Mouse (Mus musculus) lung, postnatal 25 days (tissue): ENCODE measurements around the gene Vezt.

ENCODE experiments used
- DNase-seq: peaks from one replicate; pipeline ENCODE4 v3.0.0; 2022; ENCODE audit warnings: low spot score

Gene Vezt

GRCm38 (mm10) chr10:93911326-93911725 lies 124.3 kb downstream of the Vezt start:
- DNase-seq = no peak

- no peak for DNase-seq
Measured at GRCm38 (mm10) chr10:93909811-93910446, 125.7 kb downstream of the Vezt start.

GRCm38 (mm10) chr10:93909015-93909414 lies 126.6 kb downstream of the Vezt start:
- no peak for DNase-seq

GRCm38 (mm10) chr10:93908540-93908939 lies 127.1 kb downstream of the Vezt start:
- no peak for DNase-seq

- no peak for DNase-seq
Measured at GRCm38 (mm10) chr10:93907376-93907775, 128.2 kb downstream of the Vezt start.

GRCm38 (mm10) chr10:93899907-93900306 lies 135.7 kb downstream of the Vezt start:
- no peak for DNase-seq

- DNase-seq = peak; percentile 36
Measured at GRCm38 (mm10) chr10:93899303-93899702, 136.3 kb downstream of the Vezt start.

- DNase-seq = no peak
Measured at GRCm38 (mm10) chr10:93897043-93897646, 138.5 kb downstream of the Vezt start, which contains the start of gene Metap2. TSS of gene Metap2 (minus strand) at chr10:93897093.

- DNase-seq = no peak
Measured at GRCm38 (mm10) chr10:93892551-93892950, 143.1 kb downstream of the Vezt start.

GRCm38 (mm10) chr10:93891031-93891430 lies 144.6 kb downstream of the Vezt start:
- no peak for DNase-seq

GRCm38 (mm10) chr10:93890565-93890964 lies 145.1 kb downstream of the Vezt start:
- no peak for DNase-seq

GRCm38 (mm10) chr10:93889976-93890375 lies 145.6 kb downstream of the Vezt start:
- no peak for DNase-seq

- DNase-seq = peak; percentile 85
Measured at GRCm38 (mm10) chr10:93889579-93889950, 146.1 kb downstream of the Vezt start.
